Mouse (Mus musculus): Measurements from ENCODE around the gene Eif2ak3.
A peak's percentile ranks its signal among the peaks of the same experiment; 100 is the strongest.
"Not testable (repeated sequence)": the region's sequence is repeated elsewhere in the genome, so short reads cannot be mapped to it uniquely, and the experiment has no call there.

Eif2ak3 gene

DNA sequence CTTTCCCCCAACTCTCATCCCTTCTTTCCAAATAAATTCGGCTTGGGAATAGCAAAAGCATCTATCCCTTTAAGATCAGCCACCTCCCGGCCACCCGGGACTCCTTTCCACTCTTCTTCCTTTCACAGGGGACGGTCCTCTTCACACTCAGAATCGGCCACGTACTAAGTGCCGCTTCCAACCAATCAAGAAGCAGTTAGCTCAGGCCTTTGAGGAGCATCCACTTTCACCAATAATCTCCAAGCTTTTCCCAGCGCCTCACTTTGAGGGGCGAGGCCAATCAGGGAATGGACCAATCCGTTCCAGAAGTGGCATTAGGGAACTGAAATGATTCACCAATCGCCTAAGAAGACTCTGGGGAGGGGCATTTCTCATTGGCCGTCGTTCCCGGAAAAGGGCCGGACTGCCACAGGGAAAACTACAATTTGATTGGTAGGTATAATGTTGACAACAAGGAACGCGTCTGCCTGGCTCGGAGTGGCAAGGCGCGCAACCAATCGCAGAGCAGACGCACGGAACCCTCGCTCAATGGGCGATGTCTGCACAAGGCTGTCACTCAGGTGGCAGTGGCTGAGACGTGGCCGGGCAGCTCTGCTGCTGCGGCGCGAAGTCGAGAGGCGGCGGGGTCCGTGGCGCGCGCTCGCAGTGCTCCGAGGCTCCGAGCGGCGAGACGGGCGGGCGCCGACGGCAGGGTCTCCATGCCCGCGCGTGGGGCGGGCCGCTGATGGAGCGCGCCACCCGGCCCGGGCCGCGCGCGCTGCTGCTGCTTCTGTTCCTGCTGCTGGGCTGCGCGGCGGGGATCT lies at the start of gene Eif2ak3:
Eif2ak3 (plus strand) TSS at position 514 of the 803 bp plus-strand sequence.
- peak; percentile 95 to 97 for DNase-seq (ENCODE audit: low spot score in 2 of 2)

DNA sequence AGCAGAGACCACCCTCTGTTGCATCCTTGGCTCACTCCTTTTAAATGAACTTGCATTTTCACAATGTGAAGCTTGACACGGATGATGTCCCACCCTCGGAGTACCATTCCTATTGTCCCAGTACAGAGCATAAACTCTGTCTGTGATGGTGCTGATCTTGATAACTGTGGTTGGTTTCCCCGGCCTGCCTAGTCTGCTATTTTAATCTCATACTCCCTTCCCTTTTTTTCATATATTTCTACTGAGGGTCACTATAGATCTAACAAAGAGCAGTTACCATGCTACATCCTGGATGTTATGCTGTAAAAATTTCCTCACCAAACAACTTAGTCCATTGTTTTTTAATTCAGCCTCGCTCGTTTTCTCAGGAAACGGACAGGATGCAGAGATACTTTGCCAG lies 47.4 kb upstream of the Eif2ak3 start:
- no peak for DNase-seq (ENCODE audit: low spot score in 2 of 2)

DNA sequence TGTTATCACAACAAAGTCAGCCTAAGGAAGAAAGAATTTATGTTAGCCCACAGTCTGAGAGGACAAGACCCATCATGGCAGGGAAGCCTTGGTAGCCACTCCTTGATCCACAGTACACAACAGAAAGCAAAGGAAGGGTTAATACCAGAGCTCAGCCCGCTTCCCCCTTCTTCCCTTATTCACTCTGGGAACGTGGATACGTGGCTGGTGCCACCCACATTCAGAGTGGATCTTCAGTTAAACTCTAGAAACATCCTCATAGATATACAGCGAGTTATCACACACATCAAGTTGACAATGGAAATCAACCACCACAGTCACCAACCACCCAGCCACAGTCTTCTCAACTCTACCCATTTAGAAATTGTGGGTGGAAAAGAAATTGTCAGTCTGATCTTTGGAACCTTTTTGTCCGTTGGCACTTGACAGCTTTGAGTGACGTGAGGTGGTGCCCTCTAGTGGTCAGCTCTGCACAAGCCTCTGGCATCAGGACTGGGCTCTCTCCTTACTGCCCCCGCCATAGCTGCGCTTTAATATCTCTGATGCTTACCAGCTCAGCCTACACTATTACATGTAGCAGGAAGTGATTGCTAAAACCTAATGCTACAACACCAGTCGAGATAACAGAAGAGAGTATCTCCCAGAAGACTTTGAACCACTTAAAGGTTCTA lies 46.6 kb upstream of the Eif2ak3 start:
- peak; percentile 81 to 92 for DNase-seq (ENCODE audit: low spot score in 2 of 2)

DNA sequence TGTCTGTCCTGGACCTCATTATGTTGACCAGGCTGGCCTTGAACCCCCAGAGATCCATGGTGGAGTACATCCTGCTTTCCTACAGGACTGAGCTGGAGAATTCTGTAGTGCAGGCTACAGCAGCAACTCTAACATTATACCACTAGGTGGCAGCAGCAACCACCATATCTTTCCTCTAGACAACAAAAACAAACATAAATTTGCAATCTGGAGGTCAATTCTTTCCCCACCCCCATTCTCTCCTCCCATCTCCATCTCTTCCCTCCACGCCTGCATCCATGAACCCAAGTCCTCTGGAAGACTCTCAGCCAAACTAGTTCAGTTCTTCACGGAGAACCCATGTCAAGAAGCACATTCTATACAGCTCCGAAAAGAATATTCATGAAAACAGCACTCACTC lies 39.7 kb upstream of the Eif2ak3 start:
- DNase-seq (ENCODE audit: low spot score in 2 of 2) = no peak

DNA sequence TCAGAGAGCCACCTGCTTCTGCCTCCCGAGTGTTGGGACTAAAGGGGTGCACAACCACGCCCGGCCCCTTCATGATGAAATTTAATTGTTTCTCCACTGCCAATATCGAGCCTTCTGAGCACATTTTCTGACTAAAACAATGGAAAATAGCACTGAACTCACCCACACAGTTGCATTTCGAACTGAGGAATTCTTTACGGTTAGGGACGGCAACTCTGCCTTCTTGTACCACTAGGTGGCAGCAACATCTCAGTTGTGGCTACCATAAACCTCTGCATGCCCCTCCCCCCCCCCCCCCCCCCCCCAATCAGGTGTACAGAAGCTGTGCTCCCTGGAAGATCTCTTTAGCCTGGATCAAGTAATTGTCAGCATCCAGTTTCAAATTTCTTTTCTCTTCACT lies 39.0 kb upstream of the Eif2ak3 start:
- DNase-seq (ENCODE audit: low spot score in 2 of 2) = peak; percentile 66 to 84

DNA sequence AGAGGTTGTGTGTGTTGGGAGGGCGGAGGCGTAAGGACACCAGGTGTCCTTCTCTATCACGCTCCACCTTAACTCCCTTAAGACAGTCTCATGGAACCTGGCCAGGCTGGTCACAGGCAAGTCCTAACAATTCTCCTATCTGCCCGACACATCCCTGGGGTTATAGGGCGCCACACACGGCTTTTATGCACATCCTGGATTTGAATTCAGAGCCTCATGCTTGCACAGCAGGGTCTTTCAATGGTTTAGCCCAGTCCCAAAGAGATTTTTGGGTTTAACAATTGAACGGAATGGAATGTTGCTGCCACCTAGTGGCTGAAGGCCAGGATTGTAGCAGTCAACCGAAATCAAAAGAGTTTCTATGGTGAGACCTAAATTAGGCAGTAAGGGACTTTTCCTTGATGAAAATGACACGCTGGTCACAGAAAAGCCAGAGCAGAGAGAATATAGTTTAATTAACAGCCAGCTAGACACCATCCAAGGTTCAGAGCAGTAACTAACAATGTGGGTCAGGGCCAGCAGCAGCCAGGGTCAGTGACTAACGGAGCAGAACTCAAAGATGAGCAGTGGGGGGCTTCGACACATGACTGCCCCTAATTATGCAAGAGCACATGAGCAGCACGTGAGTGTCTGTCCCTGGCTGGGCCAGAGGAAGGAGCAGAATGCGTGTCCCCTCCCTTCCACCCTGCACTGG lies 38.3 kb upstream of the Eif2ak3 start:
- peak; percentile 64 to 85 for DNase-seq (ENCODE audit: low spot score in 2 of 2)

DNA sequence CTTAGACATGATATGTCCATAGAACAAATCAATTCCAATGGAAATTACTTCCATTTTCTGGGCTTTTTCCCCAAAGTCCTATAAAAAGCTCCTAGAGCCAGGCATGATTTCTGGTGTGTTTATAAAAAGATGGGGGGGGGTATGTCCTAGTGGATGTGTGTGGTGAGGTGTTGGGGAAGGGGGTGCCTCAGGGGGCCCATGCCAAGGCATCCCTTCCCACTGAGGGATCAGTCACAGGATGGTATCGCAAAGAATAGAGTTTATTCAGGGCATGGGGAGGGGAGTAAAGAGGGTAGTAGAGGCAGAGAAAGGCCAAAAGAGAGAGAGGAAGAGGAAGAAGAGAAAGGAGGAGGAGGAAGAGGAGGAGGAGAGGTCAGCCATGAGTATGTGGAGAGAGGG lies 37.8 kb upstream of the Eif2ak3 start:
- no peak for DNase-seq (ENCODE audit: low spot score in 2 of 2)

DNA sequence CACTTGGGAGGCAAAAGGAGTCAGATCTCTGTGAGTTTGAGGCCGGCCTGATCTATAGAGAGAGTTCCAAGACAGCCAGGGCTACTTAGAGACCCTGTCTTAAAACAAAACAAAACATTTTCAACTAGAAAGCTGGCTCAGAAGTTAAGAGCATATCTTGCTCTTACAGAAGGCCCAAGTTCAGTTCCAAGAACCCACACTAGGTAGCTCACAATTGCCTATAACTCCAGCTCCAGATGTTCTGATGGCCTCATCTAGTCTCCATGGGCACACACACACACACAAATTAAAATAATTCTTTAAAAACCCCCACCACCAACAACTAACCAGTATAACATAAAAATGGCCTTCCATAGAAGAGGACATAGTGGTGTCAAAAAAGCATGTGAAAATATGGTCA lies 33.8 kb upstream of the Eif2ak3 start:
- DNase-seq (ENCODE audit: low spot score in 2 of 2) = no peak

DNA sequence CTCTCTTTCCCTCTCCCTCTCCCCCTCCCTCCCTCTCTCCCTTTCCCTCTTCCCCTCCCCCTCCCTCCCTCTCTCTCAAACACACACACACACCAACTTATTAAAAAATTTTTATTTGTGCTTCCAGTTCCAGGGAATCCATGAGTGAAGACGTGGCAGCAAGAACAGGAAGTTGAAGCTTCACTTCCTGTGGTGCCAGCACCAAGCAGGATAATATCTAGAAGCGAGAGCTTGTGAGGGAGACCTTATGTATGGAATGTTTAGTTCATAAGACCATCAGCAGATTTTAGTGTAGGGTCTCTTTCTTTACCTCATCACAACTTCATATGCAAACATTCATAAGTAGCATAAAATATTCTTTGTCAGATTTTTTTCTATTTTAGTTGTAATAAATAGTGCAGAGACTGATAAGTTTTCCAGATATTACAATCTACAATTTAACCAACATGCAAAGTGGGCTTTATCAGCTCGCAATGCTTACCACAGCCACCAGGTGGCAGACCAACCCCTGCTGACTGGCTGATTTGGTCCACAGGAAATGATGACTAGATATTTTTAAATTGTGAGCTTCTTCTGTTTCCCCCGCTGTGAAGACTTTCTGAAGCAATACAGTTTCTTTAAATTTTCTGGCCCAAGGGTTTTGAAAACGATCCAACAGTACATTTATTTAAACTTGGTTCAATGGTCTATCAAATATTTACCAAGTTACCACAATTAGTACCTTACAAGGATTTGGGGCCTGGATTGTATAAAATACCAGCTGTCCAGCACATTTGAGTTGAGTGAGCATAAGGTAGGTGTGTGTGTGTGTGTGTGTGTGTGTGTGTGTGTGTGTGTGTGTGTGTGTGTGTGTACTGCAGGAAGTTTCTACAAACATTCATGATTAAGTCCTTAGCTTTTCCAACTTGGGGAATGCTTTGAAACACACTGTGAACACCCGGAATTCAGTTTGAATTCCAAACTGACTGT lies 32.5 kb upstream of the Eif2ak3 start:
- peak; percentile 78 to 92 for DNase-seq (ENCODE audit: low spot score in 2 of 2)

DNA sequence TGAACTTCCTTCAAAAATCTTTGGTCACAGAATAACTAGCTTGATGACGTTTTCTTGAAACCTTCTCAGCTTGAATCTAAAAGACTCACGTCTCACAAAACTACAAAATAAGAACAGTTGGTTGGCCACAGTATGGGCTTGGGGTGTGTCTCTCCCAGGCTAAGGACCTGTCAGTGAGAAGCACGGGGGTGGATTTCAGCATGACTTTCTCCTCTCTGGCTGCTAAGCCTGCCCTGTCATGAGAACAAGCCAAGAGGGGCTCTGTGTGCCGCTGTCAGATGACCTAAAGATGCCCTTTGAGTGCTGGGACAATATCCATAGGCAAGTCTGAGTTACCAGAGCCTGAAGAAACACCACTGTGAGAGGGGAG lies 31.8 kb upstream of the Eif2ak3 start:
- DNase-seq (ENCODE audit: low spot score in 2 of 2) = no peak

DNA sequence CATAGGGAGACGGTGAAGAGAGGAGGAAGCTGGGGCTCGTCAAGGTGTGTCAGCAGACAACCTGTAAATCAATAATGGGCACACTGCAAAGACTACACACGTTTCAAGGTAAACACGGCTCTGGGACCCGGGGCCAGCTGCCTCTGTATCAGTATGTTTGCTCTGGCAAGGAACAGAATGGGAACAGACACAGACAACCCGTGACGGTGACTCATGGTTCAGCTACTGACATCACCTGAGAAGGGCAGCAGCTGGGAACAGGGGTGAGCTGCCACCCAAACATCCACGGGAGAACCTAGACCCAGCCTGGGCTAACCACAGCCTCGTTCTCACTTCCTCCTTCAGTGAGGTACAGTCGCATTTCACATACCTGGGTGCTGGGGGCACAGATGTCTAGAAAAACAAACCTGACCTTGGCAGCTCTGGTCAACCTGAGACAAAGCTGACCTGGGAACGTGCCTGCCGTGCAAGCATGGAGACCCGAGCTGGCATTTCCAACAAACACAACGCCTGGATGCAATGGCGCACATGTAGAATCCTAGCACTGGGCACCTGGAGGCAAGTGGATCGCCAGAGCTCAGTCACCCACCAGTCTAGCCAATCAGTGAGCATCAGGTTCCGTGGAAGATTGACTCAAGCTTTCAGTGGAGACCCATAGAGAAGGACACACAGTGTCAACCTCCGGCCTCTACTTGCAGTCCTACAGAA lies 30.2 kb upstream of the Eif2ak3 start:
- DNase-seq (ENCODE audit: low spot score in 2 of 2) = peak; percentile 37 to 70

DNA sequence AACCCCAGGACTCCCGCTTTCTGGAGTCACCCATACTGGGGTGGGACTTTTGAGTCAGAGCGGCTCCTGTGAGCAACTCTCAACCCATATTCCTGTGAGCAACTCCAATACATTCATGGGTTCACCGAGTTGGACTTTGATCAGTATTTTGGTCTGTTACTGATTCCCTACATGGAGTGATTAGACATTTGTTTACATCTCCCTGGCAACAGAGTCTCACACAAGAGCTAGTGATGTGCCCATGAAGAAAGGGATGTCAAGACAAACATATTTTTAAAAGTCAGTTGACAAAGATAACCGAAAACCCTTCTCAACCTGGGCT lies 29.7 kb upstream of the Eif2ak3 start:
- no peak for DNase-seq (ENCODE audit: low spot score in 2 of 2)

DNA sequence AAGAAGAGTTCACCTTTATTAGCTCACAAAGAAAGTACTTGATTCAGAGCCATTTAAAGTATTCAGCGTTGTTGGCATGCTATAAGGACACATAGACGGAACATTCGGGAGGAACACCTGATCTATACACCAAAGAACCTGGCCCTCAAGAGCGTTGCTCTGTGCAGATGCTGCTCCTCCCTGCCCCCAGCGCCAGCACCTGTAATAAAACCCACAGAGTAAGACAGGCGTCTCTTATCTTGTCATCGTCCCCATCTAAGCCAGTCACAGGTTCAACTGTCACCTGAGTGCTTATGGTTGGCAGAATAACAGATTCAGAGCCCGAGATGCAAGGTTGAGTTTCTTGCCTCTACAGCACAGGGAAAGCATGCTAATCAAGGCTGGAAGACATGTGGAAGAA lies 28.8 kb upstream of the Eif2ak3 start:
- DNase-seq (ENCODE audit: low spot score in 2 of 2) = no peak

DNA sequence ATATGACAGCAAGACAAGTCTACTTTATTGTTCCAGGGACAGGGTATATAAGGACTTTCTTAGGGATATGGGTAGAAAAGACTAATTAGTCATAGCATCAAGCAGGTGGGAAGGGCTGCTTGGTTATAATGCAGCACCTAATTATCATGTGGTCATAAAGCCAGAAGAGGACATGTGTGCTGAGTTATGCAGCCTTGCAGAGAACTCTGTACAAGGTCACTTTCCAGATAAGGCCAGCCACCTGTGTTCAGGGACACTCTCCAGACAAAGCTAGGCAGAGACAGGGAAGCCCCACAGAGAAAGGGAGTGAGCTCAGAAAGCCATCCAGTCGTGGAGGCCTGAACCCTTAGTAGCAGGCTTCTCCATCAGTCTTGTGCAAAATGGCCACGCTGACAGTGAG lies 22.7 kb upstream of the Eif2ak3 start:
- no peak for DNase-seq (ENCODE audit: low spot score in 2 of 2)

DNA sequence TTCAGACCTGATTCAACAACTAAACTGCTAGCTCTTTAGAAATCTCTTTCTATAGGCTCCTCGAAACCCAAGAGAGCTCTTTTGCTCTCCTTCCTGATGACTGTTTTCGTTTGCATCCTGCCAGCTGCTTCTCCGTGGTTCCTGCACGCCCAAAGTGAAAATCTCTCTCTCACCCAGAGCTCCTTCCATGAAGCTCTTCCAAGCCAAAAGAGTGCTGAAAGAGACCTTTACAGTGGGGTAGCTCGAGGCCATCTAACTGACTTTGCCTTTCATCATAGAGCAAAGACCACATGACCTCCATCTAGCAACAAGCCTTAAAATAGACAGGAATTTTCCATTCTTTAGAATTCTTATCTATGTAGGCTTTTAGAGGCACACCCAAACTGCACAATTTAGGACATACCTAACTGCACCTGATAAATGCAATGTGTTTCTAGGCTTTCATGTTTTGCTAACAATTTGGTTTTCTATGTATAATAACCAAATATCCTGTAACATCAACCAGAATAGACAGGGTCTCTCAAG lies 21.9 kb upstream of the Eif2ak3 start:
- no peak for DNase-seq (ENCODE audit: low spot score in 2 of 2)

DNA sequence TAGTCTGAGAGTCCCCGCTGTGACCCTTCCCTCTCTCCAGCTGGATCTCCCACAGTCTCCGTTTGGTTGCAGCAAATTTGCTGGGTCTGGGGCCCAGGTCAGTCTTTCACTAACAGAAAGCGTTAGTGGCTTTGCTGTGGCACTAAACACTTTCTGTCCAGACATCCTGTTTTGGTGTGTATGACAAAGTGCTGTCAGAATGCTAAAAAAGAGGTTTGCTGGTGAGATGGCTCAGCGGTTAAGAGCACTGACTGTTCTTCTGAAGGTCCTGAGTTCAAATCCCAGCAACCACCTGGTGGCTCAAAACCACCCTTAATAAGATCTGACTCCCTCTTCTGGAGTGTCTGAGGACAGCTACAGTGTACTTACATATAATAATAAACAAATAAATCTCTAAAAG lies 21.0 kb upstream of the Eif2ak3 start:
- not testable (repeated sequence) for DNase-seq (ENCODE audit: low spot score in 2 of 2)

DNA sequence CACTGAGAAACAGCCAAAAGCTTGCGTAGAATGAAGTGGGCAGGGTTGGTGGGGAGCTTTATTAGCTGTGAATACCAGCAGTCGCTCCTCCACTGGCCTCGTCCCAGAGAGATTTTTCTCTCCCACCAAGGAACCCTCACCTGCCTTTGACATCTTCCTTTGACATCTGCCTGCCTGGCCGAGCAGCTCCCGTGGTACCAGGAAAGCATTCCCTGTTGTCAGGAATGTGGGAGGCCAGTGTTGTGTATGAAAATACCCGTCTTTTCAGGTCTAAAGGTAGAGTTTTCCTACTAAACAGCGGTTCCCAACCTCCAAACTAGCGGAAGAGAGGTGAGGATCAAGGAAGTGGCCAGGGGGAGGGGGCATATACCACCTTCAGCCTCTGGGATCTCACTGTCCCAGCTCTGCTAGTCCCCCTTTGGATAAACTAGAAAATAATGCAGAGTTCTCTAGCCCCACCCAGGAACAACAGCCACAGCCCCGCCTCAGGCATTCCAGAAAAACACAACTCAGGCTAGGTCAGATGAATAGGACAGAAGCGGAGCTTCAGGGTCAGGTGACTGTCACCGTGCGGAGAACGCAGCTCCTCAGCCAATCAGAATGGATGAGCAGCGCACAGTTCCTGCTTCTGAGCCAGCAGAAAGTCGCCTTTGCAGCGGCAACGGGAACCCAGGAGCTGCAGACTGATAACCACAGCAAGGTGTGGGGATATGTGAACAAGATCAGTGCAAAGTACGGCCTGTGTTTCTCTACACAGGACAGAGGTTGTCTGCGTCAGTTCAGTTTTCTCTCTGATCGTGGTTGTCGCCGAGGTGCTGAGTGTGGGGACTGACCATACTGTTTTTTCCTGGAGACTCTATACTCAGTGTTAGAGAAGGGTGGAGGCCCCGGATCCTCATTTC lies 20.0 kb upstream of the Eif2ak3 start:
- DNase-seq (ENCODE audit: low spot score in 2 of 2) = peak; percentile 75 to 86

DNA sequence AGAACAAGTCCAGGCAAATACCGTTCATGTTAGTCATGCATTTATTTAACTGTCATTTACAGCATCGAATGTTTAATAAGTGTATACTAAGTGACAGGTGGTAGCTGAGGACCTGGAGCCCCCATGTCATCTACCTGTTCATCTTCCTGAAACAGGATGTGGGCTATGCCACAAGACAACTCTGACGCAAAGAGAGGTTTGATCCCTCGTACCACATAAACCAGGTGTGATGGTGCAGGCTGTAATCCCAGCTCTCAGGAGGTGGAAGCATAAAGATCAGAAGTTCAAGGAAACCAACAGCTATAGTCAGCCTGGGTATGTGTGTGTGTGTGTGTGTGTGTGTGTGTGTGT lies 19.4 kb upstream of the Eif2ak3 start:
- peak in 1 of 2 experiments; percentile 60 for DNase-seq (ENCODE audit: low spot score in 2 of 2)

DNA sequence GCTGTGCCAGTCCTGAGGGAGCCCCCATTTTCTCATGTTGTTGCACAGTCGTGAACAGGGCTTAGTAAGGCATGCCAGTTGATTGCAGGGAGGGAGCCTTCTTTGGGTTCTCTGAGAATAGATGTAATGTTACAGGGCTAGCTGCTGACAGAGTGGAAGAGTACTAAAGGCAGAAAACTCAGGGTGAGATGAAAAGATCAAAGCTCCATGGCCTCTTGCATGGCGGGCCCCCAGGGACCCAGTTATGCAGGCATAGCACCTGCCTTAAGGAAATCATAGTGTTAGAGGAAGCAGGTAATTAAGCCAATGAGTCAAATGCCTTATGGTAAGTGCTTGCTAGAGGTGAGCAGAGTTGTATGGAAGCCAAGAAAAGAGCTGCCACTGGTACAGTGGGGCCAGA lies 14.9 kb upstream of the Eif2ak3 start:
- no peak for DNase-seq (ENCODE audit: low spot score in 2 of 2)

DNA sequence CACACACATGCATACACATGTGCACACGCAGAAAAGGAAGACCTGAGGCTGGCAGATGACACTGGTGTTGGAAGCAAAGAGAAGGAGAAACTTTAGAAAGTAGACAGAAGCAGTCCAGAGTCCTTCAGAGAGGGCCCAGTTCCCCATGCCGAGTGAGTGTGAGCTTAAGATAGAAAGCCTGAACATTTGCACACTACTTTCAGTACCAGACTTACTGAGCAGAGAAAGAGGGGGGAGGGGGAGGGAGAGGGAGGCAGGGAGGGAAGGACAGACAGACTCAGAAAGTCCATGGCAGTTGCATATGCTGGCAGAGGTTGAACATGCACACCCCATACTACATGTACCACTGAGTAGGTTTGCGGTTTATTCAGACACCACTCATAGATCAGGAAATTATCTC lies 13.8 kb upstream of the Eif2ak3 start:
- peak in 1 of 2 experiments; percentile 46 for DNase-seq (ENCODE audit: low spot score in 2 of 2)

All from spleen, postnatal 4 days (tissue).